Mouse (Mus musculus) C2C12 (cell line): Measurements from ENCODE around the gene Cfap61.

Experiments
- CTCF ChIP-seq: IDR thresholded peaks from one replicate; pipeline ENCODE4 v1.5.1; 2011; ENCODE audit not compliant: control insufficient read depth, insufficient read depth, insufficient read length
- USF1 ChIP-seq: IDR thresholded peaks from one replicate; pipeline ENCODE4 v1.6.1; 2011; ENCODE audit warnings: low read depth, mild to moderate bottlenecking, control low read depth, moderate library complexity

GRCm38 (mm10) chr2:146250236-146250904 lies 315.8 kb downstream of the Cfap61 start:
- TF ChIP-seq USF1 (no peak), CTCF (no peak)
